Mouse (Mus musculus): Measurements from ENCODE around the gene Get4. TPM values are rescaled to one million over a fixed set of nuclear protein-coding genes. Genes with fewer than 3 reads are reported as not detected.

Get4 gene
- total RNA-seq (2023): 35.7 to 48.7 TPM (median 38.7 TPM) in 4 replicates

DNA sequence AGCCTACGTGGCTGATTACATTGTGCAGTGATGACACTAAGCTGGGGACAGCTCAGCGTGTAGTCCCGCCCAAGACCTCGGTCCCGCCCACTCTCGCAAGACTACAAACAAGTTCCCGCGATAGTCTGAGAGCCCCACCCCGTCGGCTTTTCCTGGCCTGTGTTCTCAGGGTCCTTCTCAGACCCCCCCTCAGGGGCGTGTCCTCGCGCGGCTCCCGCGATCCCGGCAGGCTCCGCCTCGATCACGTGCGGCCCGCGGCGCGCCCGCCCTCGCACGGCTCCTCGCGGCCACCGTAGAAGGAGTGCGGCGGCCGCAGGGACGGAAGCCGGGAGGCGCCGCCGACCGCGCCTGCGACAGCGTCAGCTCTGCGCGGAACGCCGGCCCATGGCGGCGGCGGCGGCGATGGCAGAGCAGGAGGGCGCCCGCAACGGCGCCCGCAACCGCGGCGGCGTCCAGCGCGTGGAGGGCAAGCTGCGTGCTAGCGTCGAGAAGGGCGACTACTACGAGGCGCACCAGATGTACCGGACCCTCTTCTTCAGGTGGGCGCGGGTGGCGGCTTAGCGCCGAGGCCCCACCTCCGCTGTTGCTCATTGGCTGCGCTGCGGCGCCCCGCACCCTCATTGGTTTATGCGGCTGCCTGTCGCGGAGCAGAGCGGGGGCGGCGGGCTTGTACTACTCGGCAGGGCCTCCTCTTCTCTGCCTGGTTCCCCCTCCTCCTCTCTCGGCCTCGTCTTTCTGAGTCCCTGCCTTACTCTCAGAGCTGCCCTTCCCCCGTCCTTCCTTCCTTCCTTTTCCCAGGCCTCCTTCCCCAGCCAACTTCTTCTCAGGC lies at the start of gene Get4:
Gene Get4 (plus strand): TSS at position 244 of the 829 bp plus-strand sequence.

Other genes with a start within 250 kb of the Get4 start
- gene Prkar1b, start 102.3 kb upstream of the Get4 start, total RNA-seq (2023): 0.83 to 1.5 TPM (median 1.2 TPM) in 3 of 4 replicates, not detected in the other
- gene Dnaaf5, start 102.1 kb upstream of the Get4 start, total RNA-seq (2023): 11.0 to 19.5 TPM (median 14.0 TPM) in 4 replicates
- gene Sun1, start 51.7 kb upstream of the Get4 start, total RNA-seq (2023): 56.6 to 69.0 TPM (median 62.6 TPM) in 4 replicates
- 26.4 to 35.7 TPM (median 31.7 TPM) in 4 replicates for gene Adap1, start 73.3 kb downstream of the Get4 start, total RNA-seq (2023)
- 18.2 to 23.2 TPM (median 20.8 TPM) in 4 replicates for gene Cox19, start 99.1 kb downstream of the Get4 start, total RNA-seq (2023)
- not detected in 4 replicates for gene Cyp2w1, start 100.3 kb downstream of the Get4 start, total RNA-seq (2023)
- gene Gpr146, start 125.4 kb downstream of the Get4 start, total RNA-seq (2023): 11.2 to 11.9 TPM (median 11.4 TPM) in 4 replicates
- gene C130050O18Rik, start 153.0 kb downstream of the Get4 start, total RNA-seq (2023): 1.0 TPM in 1 of 4 replicates, not detected in the others
- gene Gper1, start 170.8 kb downstream of the Get4 start, total RNA-seq (2023): not detected in 4 replicates
- 5.9 to 9.2 TPM (median 6.5 TPM) in 4 replicates for gene 3110082I17Rik, start 208.2 kb downstream of the Get4 start, total RNA-seq (2023)
- 43.7 to 53.9 TPM (median 51.1 TPM) in 4 replicates for gene Zfand2a, start 232.2 kb downstream of the Get4 start, total RNA-seq (2023)

All from B cell, adult 62 days (primary cell).